Mouse (Mus musculus) cerebellum, postnatal 4 days (tissue): ENCODE results near the gene Foxc2.
A peak's percentile ranks its signal among the peaks of the same experiment; 100 is the strongest.
"Not testable (repeated sequence)": the region's sequence is repeated elsewhere in the genome, so short reads cannot be mapped to it uniquely, and the experiment has no call there.

Experiments used
- DNase-seq, 2 experiments: peaks; one replicate each; pipeline ENCODE4 v3.0.0; 2022; ENCODE audit warnings: low spot score in 2 of 2, mixed read lengths in 1 of 2

The Foxc2 gene

DNA sequence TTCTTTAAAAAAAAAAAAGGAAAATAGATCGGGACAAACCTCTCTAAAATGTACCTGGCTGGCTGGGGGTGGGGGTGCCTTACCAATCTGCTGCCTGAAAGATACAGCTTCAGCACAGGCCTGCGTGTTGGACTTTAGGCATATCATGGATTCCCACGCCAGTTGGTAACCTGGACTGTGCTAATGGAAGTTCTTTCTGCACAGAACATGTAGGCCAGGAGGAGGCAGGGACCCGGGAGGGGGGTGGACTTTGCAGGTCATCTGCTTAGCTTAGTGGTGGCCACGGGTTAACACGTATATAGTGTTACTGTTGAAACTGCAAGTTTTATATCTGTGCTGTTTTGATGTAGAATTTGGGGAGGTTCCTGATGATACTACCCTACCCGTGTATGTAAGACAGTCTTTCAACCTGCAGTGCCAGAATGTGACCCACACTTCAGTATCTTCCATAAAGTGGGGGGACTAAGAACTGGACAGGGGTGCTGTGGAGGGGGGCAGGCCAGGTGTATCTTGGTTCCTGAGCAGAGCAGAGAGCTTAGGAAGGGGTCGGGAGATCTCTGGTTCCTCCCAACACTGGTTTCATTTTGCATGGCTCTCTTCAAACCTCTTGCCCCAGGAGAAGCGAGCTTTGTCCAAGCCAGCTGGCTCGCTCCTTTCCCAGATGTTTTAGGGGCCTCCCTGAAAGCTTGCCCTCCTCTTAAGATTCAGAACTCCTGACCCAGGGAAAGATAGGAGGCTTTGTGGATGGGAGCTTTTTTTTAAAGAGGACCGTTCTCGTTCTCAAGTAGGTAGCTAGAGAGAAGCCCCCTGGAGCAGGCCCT is 3.9 kb downstream of the Foxc2 start:
- DNase-seq, result no peak

GRCm38 (mm10) chr8:121120456-121121419 is 4.8 kb downstream of the Foxc2 start:
- no peak for DNase-seq

- no peak for DNase-seq
Measured at GRCm38 (mm10) chr8:121121704-121122103, 5.7 kb downstream of the Foxc2 start.

- DNase-seq, result no peak
Measured at GRCm38 (mm10) chr8:121122368-121122767, 6.4 kb downstream of the Foxc2 start.

- no peak for DNase-seq
Measured at GRCm38 (mm10) chr8:121123113-121123512, 7.1 kb downstream of the Foxc2 start.

GRCm38 (mm10) chr8:121124547-121125239 is 8.7 kb downstream of the Foxc2 start:
- no peak for DNase-seq

DNA sequence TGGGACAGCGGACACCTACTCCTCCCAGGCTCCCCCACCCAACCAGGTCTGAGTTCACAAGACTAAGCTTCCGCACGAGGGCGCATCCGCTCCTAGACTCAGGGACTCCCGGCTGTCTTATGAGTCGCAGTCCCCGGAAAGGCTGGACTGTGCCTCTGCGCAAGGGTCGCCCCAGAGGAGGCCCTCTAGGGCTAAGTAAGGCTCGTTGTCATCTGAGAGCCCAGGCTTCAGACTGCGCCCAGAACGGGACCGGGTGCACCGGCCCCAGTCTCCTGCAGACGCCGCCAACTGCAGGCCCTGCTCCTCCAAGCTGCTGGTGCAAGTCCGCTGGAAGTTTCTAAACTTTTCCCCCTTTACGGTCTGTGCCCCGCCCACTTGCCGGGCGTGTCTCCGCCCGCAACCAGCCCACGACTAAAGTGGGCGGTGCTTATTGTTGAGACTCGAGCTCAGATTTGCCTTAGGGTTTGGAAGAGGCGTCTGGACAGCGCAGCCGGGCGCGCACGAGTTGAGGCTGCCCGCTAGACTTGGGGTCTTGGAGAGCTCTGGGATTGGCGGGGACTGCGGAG is 9.4 kb downstream of the Foxc2 start:
- DNase-seq, result peak in 1 of 2 experiments; percentile 58

DNA sequence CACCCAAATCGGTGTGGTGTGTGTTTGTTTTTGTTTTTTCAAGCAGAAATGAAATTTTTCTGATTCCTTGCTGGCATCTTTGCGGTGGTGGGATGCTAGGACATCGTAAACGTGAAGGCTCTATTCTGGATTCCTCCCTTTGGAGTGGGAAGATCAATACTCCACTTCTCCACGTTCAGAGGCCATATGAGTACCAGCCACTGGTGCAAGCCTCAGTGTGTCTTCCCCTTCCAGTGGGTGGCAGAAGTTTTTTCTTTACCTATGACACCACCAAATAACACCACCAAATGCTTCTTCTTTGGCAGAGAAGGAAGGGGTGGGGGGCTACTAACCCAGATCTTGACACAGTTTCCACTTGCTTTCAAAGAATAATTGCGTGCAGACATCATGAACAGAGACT is 10.2 kb downstream of the Foxc2 start:
- no peak for DNase-seq

GRCm38 (mm10) chr8:121126694-121127093 is 10.7 kb downstream of the Foxc2 start:
- no peak for DNase-seq

DNA sequence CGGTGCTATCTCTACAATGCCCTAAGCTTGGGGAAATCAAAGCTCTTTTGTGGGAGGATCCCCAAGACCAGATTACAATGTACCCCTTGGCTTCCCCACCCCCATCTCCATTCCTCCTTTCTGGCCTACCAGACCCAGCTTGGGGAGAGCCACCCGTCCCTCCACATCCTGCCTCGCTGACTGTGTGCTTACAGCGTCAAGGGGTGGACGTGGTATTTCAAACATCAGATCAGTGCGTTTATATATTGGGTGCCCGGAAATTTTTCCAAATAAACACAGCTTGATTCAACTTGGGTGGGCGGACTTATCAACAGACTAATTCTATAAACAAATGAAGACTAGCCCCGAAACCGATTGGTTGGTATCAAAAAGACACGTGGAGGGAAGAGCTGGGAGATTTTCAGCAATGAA is 11.3 kb downstream of the Foxc2 start:
- DNase-seq, result no peak

- no peak for DNase-seq
Measured at GRCm38 (mm10) chr8:121127756-121128375, 11.9 kb downstream of the Foxc2 start, which contains the start of gene Foxl1. TSS of gene Foxl1 (plus strand) at chr8:121127940.

- DNase-seq, result no peak
Measured at GRCm38 (mm10) chr8:121128531-121129264, 12.7 kb downstream of the Foxc2 start.

GRCm38 (mm10) chr8:121129265-121129940 is 13.4 kb downstream of the Foxc2 start:
- no peak for DNase-seq

- no peak for DNase-seq
Measured at GRCm38 (mm10) chr8:121130522-121130921, 14.6 kb downstream of the Foxc2 start.

- DNase-seq, result no peak
Measured at GRCm38 (mm10) chr8:121132961-121133513, 17.1 kb downstream of the Foxc2 start.

DNA sequence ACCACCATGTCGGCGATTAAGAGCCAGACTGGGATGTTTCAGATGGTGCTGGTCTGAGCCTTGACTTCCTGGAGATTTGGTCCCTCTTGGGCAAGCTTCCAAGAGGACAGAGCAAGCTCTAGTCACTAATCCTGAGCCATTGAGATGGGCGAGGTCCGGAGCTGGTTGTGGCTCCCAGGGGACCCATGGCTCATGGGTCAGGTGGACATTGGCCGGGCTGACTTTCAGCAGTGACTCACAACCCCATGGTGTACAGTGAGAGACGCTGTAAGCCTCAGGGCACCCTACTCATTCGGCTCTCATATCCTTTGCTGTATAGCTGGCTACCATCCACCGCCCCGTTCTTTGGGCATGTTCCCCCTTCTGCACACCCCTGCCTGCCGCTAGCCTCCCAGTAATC is 18.1 kb downstream of the Foxc2 start:
- no peak for DNase-seq

DNA sequence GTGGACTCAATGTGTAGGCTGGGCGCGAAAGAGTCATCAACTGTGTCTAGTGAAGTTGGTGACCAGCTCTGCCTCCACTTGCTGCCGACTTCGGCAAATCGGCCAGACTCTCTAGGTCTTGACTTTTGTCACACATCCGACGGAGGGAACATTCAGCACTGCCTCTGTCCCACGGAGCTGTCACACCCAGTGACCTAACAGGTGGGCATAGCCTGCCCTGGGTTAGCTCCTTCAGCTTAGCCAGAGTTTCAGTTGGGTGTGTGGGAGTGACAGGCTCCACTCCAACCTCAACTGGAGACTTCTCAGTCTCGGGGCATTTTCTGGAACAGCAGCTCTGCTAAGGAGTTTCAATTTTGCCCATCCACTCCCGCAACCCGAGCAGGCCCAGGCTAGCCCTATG is 18.5 kb downstream of the Foxc2 start:
- no peak for DNase-seq

DNA sequence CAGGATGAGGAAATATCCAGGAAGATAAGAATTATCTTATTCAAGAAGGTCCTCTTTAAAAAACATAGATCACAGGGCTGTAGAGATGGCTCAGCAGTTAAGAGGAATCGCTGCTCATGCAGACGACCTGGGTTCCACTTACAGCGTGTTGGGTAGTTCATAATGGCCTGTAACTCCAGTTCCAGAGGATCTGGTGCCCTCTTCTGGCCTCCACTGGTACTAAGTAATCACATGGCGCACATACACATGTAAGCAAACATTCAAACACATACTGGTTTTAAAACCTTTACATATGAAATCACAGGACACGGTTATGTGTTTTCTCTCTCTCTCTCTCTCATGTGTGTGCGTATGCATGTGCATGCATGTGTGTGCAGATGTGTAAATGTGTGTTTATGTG is 20.9 kb downstream of the Foxc2 start:
- no peak for DNase-seq

GRCm38 (mm10) chr8:121145457-121146134 is 29.6 kb downstream of the Foxc2 start:
- DNase-seq, result not testable (repeated sequence)
